Mouse (Mus musculus) pancreas, adult 10 weeks (tissue): ENCODE measurements around the gene Prl8a9. TPM values are rescaled to one million over a fixed set of nuclear protein-coding genes. Genes with fewer than 3 reads are reported as not detected.

Source experiments
- polyA plus RNA-seq: library from polyadenylated mRNA; stranded (reverse); fragments of 350-450 nt; fragmentation: Illumina TruSeq; extraction: RNeasy Lipid Tissue Mini Kit (QIAGEN cat#74804); gene quantifications from one replicate; pipeline ENCODE4 v1.2.3, GENCODE M21; 2015; ENCODE audit warnings: low read depth, low replicate concordance; ENCODE audit not compliant: insufficient read depth

The Prl8a9 gene
- polyA plus RNA-seq, result not detected

DNA sequence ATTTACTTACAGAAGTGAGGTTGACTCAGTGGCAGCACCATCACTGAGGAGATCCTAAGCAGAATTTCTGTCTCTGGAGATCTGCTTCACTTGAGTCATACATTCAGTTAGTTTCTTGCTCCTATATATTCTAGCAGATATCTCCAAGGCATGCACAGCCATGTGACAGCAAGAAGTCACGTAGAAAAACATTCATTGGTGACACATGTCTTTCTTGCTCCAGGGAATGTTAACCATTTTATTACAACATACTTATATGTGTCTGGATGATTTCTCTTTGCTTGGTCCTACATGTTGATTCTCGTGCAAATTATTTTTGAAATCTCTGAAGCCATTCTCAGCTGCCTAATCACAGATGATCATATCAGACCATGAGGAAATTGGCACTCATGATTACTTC is at the start of gene Prl8a9:
Gene Prl8a9, minus strand, starts transcription at position 101 of the 400 bp plus-strand sequence.

DNA sequence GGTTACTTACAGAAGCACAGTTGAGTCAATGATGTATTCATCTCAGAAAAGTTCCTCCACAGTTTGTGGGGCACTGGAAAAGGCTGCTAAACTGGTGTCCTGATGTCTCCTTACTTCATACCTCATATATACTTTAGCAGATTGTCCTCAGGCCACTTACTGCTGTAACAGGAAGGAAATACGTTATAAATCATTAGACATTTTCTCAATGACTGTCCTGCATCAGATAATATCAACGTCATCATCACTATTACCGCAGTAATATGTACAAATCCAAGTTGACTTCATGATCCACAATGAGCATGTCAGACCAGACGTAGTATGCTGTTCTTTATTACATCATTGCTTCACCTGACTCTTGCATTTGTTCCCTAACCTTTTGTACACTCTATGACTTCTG is 46.1 kb upstream of the Prl8a9 start, which contains the start of gene Prl7b1:
Gene Prl7b1, minus strand, starts transcription at position 101 of the 400 bp plus-strand sequence.

DNA sequence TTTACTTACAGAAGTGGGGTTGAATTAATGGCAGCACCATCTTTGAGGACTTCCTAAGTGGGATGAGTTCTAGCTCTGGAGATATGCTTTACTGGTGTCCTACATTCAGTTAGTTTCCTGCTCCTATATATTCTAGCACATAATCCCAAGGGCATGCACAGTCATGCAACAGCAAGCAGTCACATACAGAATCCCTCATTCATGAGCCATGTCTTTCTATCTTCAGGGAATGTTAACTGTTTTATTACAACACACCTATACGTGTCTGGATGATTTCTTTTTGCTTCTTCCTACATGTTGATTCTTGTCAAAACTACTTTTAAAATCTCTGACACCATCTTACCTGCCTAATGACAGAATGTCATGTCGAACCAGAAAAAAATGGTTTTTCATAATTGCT is 17.7 kb upstream of the Prl8a9 start, which contains the start of gene Prl8a1:
Gene Prl8a1, minus strand, starts transcription at position 101 of the 400 bp plus-strand sequence.

GRCm38 (mm10) chr13:27513117-27513516 is 51.3 kb downstream of the Prl8a9 start, which contains the start of gene Prl8a8:
TSS of gene Prl8a8 (minus strand) at chr13:27513217.

Other genes with a start within 250 kb of the Prl8a9 start
- gene Prl8a2, start 218.9 kb downstream of the Prl8a9 start, polyA plus RNA-seq, result not detected
- gene Prl2b1, start 173.8 kb downstream of the Prl8a9 start, polyA plus RNA-seq, result not detected
- gene Prl8a6, start 125.9 kb downstream of the Prl8a9 start, polyA plus RNA-seq, result not detected
- not detected for gene Prl8a8, start 51.4 kb downstream of the Prl8a9 start, polyA plus RNA-seq
- gene Prl8a1, start 17.6 kb upstream of the Prl8a9 start, polyA plus RNA-seq, result not detected
- not detected for gene Prl7b1, start 46.0 kb upstream of the Prl8a9 start, polyA plus RNA-seq
- not detected for gene Prl7a1, start 77.9 kb upstream of the Prl8a9 start, polyA plus RNA-seq
- not detected for gene Prl7a2, start 103.4 kb upstream of the Prl8a9 start, polyA plus RNA-seq
- not detected for gene Prl7d1, start 152.1 kb upstream of the Prl8a9 start, polyA plus RNA-seq
- not detected for gene Prl7c1, start 216.2 kb upstream of the Prl8a9 start, polyA plus RNA-seq
- not detected for gene Prl2a1, start 237.0 kb upstream of the Prl8a9 start, polyA plus RNA-seq